Mouse (Mus musculus) lung, postnatal 25 days (tissue): ENCODE measurements at regions not wholly inside any gene's neighbourhood (a gene's known extent, or its start where the extent isn't known, plus 50 kb on each side); places are given as distances from the start of the nearest gene placed in this dataset.

ENCODE experiments used
- DNase-seq: peaks from one replicate; pipeline ENCODE4 v3.0.0; 2022; ENCODE audit warnings: low spot score

DNA sequence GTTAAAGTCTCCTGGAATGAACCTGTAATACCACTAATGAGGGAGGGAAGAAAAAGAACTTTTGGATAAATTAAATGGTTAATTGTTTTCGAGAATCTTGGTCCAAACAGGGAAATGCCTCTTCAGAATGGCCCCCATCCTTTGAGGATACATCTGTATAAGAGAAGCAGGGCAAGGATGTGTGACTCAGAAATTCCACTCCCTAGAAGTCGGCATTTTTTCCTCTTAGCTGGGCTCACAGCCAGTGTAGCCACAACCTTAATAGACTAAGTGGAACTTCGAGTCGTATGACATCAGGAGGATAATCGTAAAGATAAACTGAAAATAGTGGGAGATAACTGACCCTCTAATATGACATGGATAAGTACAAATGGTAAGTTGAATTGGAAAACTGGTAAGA, 56.1 kb upstream of the Cav2 start:
- peak; percentile 71 for DNase-seq

DNA sequence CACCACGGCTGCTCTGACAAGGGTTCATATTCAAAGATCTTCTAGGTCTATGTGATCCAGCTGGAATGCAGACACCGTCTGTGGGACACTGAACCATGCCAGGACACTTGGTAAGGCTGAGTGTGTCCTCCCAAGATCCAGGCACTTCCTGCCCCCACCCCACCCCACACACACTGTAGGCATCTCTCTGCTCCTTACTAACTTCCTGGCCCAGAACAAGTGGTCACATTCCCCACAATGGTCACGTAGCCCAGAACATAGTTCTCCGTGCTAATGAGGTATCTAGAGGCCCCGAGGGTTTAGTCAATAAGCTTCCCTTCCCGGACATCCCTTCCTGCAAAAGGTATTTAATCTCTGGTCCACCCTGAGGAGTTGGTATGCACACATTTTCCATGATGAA, 54.5 kb upstream of the Cav2 start:
- no peak for DNase-seq
